Mouse (Mus musculus) limb, embryonic 14.5 days (tissue): ENCODE measurements at regions not wholly inside any gene's neighbourhood (a gene's known extent, or its start where the extent isn't known, plus 50 kb on each side); places are given as distances from the start of the nearest gene placed in this dataset.

Experiments used
- ATAC-seq: fragments of 200-750 bp; cut with Nextera tagmentation; 2 replicates; pipeline ENCODE4 v1.8.0; 2017; ENCODE audit warnings: low read depth, moderate number of reproducible peaks, moderate TSS enrichment; ENCODE audit not compliant: low FRiP score
- DNase-seq: peaks from one replicate; pipeline ENCODE4 v3.0.0-alpha.2; 2015; ENCODE audit warnings: low spot score
- H3K27ac ChIP-seq: fragments of 300-500 bp; sonication (generic); replicated peaks from 2 replicates; pipeline ENCODE4 v1.5.1; 2014; ENCODE audit warnings: low read depth, mild to moderate bottlenecking, low read length, moderate library complexity, mixed read lengths
- H3K27me3 ChIP-seq: fragments of 300-500 bp; sonication (generic); 2 replicates; pipeline ENCODE4 v1.6.1; 2014; ENCODE audit warnings: low read length, mixed read lengths; ENCODE audit not compliant: control insufficient read depth, insufficient read depth
- H3K36me3 ChIP-seq: fragments of 300-500 bp; sonication (generic); 2 replicates; pipeline ENCODE4 v1.6.1; 2014; ENCODE audit warnings: mild to moderate bottlenecking, low read length, moderate library complexity, mixed read lengths; ENCODE audit not compliant: control insufficient read depth, insufficient read depth
- H3K4me1 ChIP-seq: fragments of 300-500 bp; sonication (generic); 2 replicates; pipeline ENCODE4 v1.6.1; 2014; ENCODE audit warnings: antibody characterized with exemption, low read length, mixed read lengths; ENCODE audit not compliant: control insufficient read depth, insufficient read depth
- H3K4me2 ChIP-seq: fragments of 300-500 bp; sonication (generic); replicated peaks from 2 replicates; pipeline ENCODE4 v1.6.1; 2014; ENCODE audit warnings: low read depth, mild to moderate bottlenecking, low read length, moderate library complexity; ENCODE audit not compliant: severe bottlenecking
- H3K4me3 ChIP-seq: fragments of 300-500 bp; sonication (generic); replicated peaks from 2 replicates; pipeline ENCODE4 v1.5.1; 2014; ENCODE audit warnings: low read length
- H3K9ac ChIP-seq: fragments of 300-500 bp; sonication (generic); 2 replicates; pipeline ENCODE4 v1.6.1; 2014; ENCODE audit warnings: mild to moderate bottlenecking, low read depth, low read length, moderate library complexity; ENCODE audit not compliant: severe bottlenecking
- H3K9me3 ChIP-seq: fragments of 300-500 bp; sonication (generic); 2 replicates; pipeline ENCODE4 v1.6.1; 2016; ENCODE audit warnings: low read length; ENCODE audit not compliant: control insufficient read depth
- POLR2A ChIP-seq: fragments of 200-500 bp; IDR thresholded peaks from 2 replicates; pipeline ENCODE4 v1.8.0; 2012; ENCODE audit warnings: inconsistent platforms, mild to moderate bottlenecking, moderate library complexity, borderline replicate concordance; ENCODE audit not compliant: insufficient read depth, insufficient read length; ENCODE audit errors: extremely low read depth
- WGBS: fragments of 180-500 bp; shearing (Covaris S2); extraction: QIAGEN DNeasy Blood & Tissue Kit; methylation state at CpG from one replicate; pipeline ENCODE4 v1.1.7; 2014; 5-methylcytosine and 5-hydroxymethylcytosine counted together

- Histone ChIP-seq H3K4me3 (no peak overlapping the region), H3K9me3 (no peaks in the 10 kb centered on the region), H3K4me1 (no peaks in the 10 kb centered on the region), H3K4me2 (no peak overlapping the region), H3K27me3 (no peaks in the 10 kb centered on the region), H3K27ac (no peak overlapping the region), H3K36me3 (no peaks in the 10 kb centered on the region), H3K9ac (no peak overlapping the region)
- DNase-seq (no peak), ATAC-seq (no peak)
- no peak for TF ChIP-seq POLR2A
- WGBS: 71% methylated on average over 8 of the region's 8 CpGs
Measured at GRCm38 (mm10) chr1:141897924-141898455, 1652.0 kb downstream of the Kcnt2 start.

GRCm38 (mm10) chr1:141911714-141912398, 1665.9 kb downstream of the Kcnt2 start:
- ATAC-seq: no peak
- no peaks in the 10 kb centered on the region for H3K4me1 ChIP-seq
- no peak overlapping the region for H3K9ac ChIP-seq
- DNase-seq: no peak
- H3K9me3 ChIP-seq: no peaks in the 10 kb centered on the region
- no peaks in the 10 kb centered on the region for H3K27me3 ChIP-seq
- no peak overlapping the region for H3K27ac ChIP-seq
- no peak for TF ChIP-seq POLR2A
- H3K36me3 ChIP-seq: no peaks in the 10 kb centered on the region
- H3K4me2 ChIP-seq: no peak overlapping the region
- 73% methylated on average over 7 of the region's 7 CpGs for WGBS
- no peak overlapping the region for H3K4me3 ChIP-seq

GRCm38 (mm10) chr1:141926194-141926593, 1680.2 kb downstream of the Kcnt2 start:
- Histone ChIP-seq H3K4me1 (no peaks in the 10 kb centered on the region), H3K27ac (no peak overlapping the region), H3K36me3 (no peaks in the 10 kb centered on the region), H3K9me3 (no peaks in the 10 kb centered on the region), H3K4me2 (no peak overlapping the region), H3K27me3 (no peaks in the 10 kb centered on the region), H3K4me3 (no peak overlapping the region), H3K9ac (no peak overlapping the region)
- 52% methylated on average over 1 of the region's 1 CpGs for WGBS
- DNase-seq: no peak
- ATAC-seq: no peak
- TF ChIP-seq POLR2A: no peak

- H3K9me3 ChIP-seq: no peaks in the 10 kb centered on the region
- H3K9ac ChIP-seq: no peak overlapping the region
- 64% methylated on average over 4 of the region's 4 CpGs for WGBS
- H3K36me3 ChIP-seq: no peaks in the 10 kb centered on the region
- no peak for DNase-seq
- no peak overlapping the region for H3K4me3 ChIP-seq
- no peak overlapping the region for H3K27ac ChIP-seq
- no peak for ATAC-seq
- H3K4me2 ChIP-seq: no peak overlapping the region
- H3K27me3 ChIP-seq: no peaks in the 10 kb centered on the region
- no peak for TF ChIP-seq POLR2A
- no peaks in the 10 kb centered on the region for H3K4me1 ChIP-seq
Measured at GRCm38 (mm10) chr1:141926804-141927203, 1680.8 kb downstream of the Kcnt2 start.

- Histone ChIP-seq H3K4me3 (no peak overlapping the region), H3K36me3 (no peaks in the 10 kb centered on the region), H3K9ac (no peak overlapping the region), H3K27ac (no peak overlapping the region), H3K9me3 (no peaks in the 10 kb centered on the region), H3K27me3 (no peaks in the 10 kb centered on the region), H3K4me2 (no peak overlapping the region), H3K4me1 (no peaks in the 10 kb centered on the region)
- ATAC-seq (no peak), DNase-seq (no peak)
- TF ChIP-seq POLR2A: no peak
- 87% methylated on average over 1 of the region's 1 CpGs for WGBS
Measured at GRCm38 (mm10) chr1:141948055-141948454, 1692.4 kb upstream of the B3galt2 start.
